Mouse (Mus musculus): ENCODE data around the gene Psmb7.

The Psmb7 gene

DNA sequence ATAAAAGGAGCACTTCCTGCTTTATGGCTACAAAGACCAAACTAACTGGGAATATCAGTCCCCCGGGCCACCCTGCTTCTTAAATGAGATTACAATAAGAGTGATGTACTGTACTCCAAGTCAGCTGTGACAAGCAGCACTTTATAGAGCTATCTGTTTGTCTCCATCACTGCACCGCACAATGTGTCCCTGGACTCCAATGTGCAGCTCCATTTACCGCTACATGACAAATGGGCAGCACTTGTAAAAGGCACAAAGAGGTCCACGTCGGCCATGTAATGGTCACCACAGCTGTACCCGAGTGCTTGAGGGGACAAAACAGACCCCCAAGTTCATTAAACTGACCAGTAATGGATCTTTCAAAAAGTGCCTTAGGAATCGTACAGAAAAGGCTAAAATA lies 49.0 kb downstream of the Psmb7 start:
- DNase-seq (ENCODE audit: low spot score in 2 of 2): no peak

DNA sequence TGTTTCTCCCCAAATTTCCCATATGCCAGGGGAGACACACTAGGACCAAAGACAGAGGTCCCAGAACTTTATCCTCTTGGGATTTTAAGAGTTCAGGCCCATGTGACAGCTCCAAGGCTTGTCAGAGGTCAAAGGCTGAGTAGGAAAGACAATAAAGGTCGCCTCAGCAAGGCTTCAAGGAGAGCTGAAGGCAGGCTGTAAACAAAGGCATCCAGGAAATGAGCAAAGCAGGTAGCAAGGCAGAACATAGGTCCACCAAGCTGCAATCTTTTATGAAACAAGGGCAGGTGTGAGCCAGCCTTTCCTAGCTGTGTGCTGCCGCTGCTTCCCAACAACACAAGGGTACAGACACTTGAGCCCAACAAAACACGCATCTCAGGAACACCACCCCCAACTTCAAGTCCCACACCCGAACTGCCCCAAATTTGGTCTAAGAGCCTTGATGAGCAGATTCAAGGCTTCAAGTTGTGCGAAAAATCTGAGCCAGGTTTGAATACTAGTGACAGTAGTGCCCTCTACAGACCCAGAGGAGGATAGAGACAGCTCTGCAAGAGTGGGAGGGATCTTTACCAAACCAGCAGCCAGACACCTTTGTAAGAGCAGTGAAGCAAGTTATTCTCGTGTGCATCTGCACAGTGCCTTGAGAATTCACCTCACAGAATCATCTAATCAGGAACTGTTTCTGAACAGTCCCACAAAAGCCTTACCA lies 52.0 kb downstream of the Psmb7 start:
- peak in 1 of 2 experiments; percentile 45 for DNase-seq (ENCODE audit: low spot score in 2 of 2)

DNA sequence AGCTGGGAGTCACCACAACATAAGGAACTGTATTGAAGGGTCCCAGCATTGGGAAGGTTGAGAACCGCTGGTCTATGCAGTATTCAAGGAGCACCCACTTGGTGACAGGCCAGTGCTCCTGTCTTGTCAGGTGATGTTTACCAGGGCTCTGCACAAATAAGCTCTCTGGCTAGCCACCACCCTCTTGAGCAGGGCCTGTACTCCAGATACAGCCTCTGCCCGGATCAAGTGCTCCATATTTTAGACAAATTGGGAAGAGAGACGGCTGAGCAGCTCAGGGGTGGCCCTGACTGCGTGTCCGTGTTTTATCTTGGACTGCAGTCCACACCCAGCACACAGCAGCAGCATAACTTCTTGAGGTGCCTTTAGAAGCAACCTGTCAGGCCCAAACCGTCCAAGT lies 57.2 kb downstream of the Psmb7 start:
- DNase-seq (ENCODE audit: low spot score in 2 of 2): no peak

DNA sequence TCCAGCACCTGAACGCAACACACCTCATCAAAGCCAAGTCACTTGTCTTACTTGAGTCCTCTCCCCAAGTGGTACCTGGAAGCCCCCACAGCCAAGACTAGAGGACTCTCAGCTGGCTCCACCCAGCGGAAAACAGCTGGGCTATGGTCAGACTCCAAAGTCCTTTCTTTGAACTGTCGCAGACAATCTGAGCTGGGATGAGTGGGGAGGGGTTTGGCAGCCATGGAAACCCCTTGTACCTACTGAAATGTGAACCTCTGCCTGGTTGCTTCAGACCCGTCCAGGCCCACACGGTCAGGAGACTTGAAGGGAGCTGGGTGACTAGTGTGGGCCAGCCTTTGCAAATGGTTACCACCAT lies 58.5 kb downstream of the Psmb7 start:
- no peak for DNase-seq (ENCODE audit: low spot score in 2 of 2)

- DNase-seq (ENCODE audit: low spot score in 2 of 2): no peak
Observed at GRCm38 (mm10) chr2:38584514-38585378, 59.1 kb downstream of the Psmb7 start.

DNA sequence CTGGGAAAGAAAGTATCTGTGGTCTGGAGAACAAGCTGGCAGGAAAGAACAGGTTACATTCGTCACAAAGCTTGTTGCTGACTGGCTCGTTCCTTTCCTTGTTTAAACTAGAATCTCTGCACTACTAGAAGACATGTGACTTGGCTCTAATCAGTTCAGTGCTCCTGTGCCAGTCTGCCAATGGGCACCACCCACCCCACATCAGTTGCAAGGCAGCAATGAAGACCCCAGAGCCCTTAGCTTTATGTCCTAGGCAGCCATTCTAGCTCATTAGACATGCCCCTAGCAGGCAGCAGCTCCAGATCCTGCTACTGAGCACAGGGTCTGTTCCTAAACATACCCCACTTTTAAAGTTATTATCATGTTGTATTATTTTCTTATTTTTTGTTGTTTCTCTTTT lies 59.9 kb downstream of the Psmb7 start:
- no peak for DNase-seq (ENCODE audit: low spot score in 2 of 2)

DNA sequence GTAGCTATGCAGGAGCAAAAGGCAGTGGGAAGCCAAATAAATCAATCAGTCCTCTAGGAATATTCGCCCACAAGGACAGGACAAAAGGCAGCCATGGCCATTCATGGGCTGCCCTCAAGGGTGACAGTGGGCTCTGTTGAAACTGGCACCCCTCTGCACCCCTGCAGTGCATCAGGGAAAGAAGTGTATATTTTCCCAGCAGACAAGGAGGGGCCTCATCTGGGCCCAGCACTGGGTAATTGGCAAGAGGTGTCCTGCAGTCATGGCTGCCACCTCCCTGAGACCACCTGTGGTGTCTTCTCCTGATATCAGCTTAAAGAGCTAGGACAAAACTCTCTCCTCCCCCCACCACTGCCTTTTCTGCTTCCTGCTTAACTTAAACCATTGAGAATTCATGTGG lies 64.4 kb downstream of the Psmb7 start:
- no peak for DNase-seq (ENCODE audit: low spot score in 2 of 2)

DNA sequence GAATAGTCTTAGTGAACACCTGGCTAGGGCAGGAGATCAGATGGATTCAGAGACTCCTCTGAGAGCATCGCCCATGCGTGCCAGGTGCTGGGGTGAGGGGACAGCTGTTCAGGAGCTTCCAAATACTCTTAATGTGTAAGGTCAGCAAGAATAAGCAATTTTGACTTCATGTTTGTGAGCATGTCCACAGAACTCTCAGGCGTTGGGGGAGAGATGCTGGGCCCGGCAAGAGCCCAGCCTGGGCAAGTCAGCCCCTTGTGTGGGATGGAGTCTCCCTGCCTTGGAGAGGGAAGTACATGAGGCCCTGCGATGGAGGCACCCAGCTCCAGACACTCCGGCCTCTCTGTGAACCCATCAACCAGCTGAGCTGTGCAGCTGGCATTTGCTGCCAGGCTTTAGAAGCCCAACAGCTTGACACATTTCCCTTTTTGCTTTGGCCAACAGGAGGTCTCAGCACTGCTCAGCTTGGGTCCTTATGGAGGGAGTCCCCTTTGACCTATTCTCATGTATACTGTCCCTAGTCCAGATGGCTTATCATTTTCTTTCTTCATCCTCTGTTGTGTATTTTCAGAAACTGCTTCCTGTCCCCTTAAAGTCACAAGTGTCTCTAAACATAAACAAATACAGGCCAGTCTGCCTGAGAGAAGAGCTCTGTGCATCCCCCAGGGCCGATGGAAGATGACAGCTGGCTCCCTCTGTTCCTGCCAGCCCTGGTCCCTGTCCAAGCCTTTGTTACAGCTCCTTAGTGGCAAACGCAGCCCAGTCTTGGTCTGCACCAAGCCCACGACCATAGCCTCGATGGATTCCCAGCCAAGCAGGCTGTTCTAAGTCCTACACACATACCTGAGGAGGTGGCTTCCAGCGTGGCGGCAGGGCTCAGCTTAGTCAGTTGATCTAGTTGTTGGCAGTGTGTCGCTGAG lies 65.0 kb downstream of the Psmb7 start:
- DNase-seq (ENCODE audit: low spot score in 2 of 2): peak; percentile 41 to 49

DNA sequence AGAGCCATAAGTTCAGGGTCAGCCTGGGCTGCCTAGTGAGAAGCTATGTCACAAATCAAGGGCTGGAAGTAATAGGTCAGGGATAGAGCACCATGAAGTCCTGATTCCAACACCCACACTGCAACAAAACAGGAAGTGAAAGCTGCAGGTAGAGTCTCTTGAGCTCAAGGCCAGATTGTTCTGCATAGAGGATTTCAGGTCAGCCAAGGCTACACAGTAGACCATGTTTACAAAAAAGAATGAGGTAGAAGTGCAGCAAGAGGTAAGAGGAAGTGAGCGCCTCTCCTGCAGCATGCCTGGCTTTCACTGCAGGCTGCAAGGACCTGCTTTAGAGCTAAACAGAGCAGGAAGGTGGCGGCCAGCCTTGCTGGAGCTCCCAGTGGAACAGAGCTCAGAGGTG lies 69.2 kb downstream of the Psmb7 start:
- DNase-seq (ENCODE audit: low spot score in 2 of 2): no peak

GRCm38 (mm10) chr2:38571971-38572601 lies 71.8 kb downstream of the Psmb7 start:
- DNase-seq (ENCODE audit: low spot score in 2 of 2): no peak

DNA sequence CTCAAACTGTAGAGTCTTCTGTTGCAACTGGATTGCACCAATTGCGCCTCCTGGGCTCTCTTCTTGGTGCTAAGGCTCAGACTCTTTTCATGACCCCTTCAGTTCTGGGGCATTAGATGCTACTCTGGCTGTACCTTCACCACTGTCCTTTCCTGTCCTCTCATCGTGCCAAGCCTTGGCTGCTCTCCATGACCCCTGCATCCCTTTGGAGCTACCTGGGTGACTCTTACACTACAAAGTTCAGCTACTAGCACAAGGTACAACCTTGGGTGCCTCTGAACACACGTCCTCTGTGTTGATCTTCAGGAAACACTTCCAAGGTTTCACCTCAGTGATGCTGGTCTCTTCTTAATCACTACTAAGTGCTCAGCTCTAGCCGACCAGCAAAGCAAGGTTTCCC lies 81.3 kb downstream of the Psmb7 start:
- DNase-seq (ENCODE audit: low spot score in 2 of 2): no peak

GRCm38 (mm10) chr2:38560296-38561227 lies 83.3 kb downstream of the Psmb7 start:
- no peak for DNase-seq (ENCODE audit: low spot score in 2 of 2)

GRCm38 (mm10) chr2:38556721-38557120 lies 87.2 kb downstream of the Psmb7 start:
- no peak for DNase-seq (ENCODE audit: low spot score in 2 of 2)

DNA sequence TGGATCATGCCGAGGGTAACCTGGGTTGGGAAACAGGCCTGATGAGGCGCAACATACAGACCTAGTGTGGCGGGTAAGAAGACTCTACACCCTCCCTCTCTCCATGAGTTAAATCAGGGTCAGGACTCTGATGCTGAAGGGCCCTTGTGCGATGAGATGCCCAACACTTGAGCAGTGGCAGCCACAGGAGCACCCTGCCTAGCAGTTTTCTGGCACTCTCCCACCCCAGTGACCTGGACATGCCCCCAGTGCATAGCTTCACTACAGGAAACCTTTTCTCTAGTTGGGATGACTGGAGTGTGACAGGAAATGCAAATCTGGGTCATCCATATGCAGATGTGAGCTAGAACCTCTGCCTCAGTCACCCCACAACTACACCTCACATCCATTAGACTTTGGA lies 88.2 kb downstream of the Psmb7 start:
- DNase-seq (ENCODE audit: low spot score in 2 of 2): no peak

DNA sequence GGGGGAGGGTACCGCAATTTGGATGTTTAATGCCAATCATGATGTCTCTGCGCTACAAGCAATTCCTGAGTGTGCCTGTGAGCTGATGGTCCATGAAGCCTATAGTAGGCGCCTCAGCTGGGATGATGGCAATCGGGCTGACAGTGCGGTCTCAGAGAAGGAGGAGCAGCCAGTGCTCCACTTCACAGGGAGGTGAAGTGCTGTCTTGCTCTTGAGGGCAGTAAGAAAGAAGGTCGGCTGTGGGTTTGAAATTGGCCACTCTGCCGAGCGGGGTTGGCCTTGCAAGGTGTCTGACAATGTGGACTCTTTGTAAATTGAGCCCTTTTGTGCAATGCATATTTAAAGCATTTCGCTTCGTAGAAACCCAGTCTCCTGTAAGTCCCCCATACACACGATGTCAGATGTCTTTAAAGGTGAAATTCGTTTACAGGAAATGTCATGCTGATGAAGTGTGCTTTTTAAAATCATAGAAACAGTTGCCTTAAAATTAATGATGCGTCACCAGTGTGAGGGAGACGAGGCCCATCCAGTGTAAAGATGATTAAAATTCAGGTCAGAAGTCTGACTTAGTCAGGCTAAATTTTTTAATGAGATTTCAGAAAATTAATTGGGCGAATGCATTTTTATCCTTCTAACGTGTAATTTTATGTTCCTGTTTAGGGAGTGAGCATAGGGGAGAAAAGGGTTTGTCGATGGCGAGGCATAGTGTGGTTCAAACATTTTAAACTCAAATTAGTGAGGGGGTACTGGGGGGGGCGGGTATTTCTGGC lies 89.5 kb downstream of the Psmb7 start:
- DNase-seq (ENCODE audit: low spot score in 2 of 2): no peak

DNA sequence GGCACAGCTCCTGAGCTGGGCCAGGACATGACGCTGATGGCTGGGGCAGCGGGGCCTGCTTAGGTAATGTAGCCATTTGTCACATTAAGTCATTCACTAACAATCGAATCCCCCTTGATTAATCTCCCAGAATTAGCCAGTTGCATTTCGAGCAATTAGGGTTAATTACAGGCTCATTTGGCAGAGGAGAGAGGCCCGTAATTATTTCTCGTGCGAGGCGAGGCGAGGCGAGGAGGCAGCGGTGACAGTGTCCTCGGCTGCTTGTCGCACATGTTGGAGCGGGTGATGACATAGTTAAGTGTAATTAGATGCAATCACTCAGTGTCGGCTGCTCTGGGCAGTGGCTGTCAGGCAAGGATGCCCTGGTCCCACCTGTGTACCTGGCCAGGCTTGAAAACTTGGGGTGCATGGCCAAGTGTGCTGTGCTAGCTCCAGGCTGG lies 91.9 kb downstream of the Psmb7 start:
- DNase-seq (ENCODE audit: low spot score in 2 of 2): no peak

GRCm38 (mm10) chr2:38547793-38548517 lies 95.9 kb downstream of the Psmb7 start:
- DNase-seq (ENCODE audit: low spot score in 2 of 2): no peak

GRCm38 (mm10) chr2:38546748-38547147 lies 97.1 kb downstream of the Psmb7 start:
- DNase-seq (ENCODE audit: low spot score in 2 of 2): no peak

GRCm38 (mm10) chr2:38546222-38546621 lies 97.7 kb downstream of the Psmb7 start:
- no peak for DNase-seq (ENCODE audit: low spot score in 2 of 2)

All from right cerebral cortex, postnatal 36 days (tissue).